Mouse (Mus musculus): ENCODE measurements around the gene Hrh2.

The Hrh2 gene

GRCm38 (mm10) chr13:54250346-54250745 lies 58.4 kb downstream of the Hrh2 start:
- H3K4me3 ChIP-seq (replicated peaks; ENCODE audit: low read length) = no peak overlapping the region
- peaks cover 24% of the 10 kb centered on the region for H3K27me3 ChIP-seq (ENCODE audit: insufficient read depth, low read length)
- no peaks in the 10 kb centered on the region for H3K36me3 ChIP-seq (ENCODE audit: insufficient read depth, low read length)
- no peak for TF ChIP-seq NANOG (IDR thresholded peaks at IDR 0.05; ENCODE audit: borderline replicate concordance, low read length)
- no peak for TF ChIP-seq POU5F1 (IDR thresholded peaks at IDR 0.05; ENCODE audit: borderline replicate concordance, low read length)
- no peak for TF ChIP-seq CTCF (conservative IDR thresholded peaks at IDR 0.05; ENCODE audit: low read length)
- no peaks in the 10 kb centered on the region for H3K9me3 ChIP-seq (ENCODE audit: low read length)
- H3K4me1 ChIP-seq (replicated peaks; ENCODE audit: low read depth, low read length) = peaks cover 9% of the 10 kb centered on the region

GRCm38 (mm10) chr13:54251541-54252225 lies 59.8 kb downstream of the Hrh2 start:
- TF ChIP-seq POU5F1 (IDR thresholded peaks at IDR 0.05; ENCODE audit: borderline replicate concordance, low read length) = no peak
- Histone ChIP-seq H3K36me3 (ENCODE audit: insufficient read depth, low read length) (no peaks in the 10 kb centered on the region), H3K9me3 (ENCODE audit: low read length) (no peaks in the 10 kb centered on the region), H3K4me3 (replicated peaks; ENCODE audit: low read length) (no peak overlapping the region), H3K4me1 (replicated peaks; ENCODE audit: low read depth, low read length) (peaks cover 16% of the 10 kb centered on the region), H3K27me3 (ENCODE audit: insufficient read depth, low read length) (peaks cover 20% of the 10 kb centered on the region)

GRCm38 (mm10) chr13:54257580-54258223 lies 65.8 kb downstream of the Hrh2 start:
- Histone ChIP-seq H3K4me3 (replicated peaks; ENCODE audit: low read length) (0 out of 2 replicates have a peak overlapping the region, but pooled peaks have one; percentile 4), H3K4me1 (replicated peaks; ENCODE audit: low read depth, low read length) (peaks cover 51% of the 10 kb centered on the region), H3K27me3 (ENCODE audit: insufficient read depth, low read length) (peaks cover 7% of the 10 kb centered on the region; the same call in 1 of the 2 replicates), H3K9me3 (ENCODE audit: low read length) (no peaks in the 10 kb centered on the region), H3K36me3 (ENCODE audit: insufficient read depth, low read length) (no peaks in the 10 kb centered on the region)
- TF ChIP-seq CTCF (conservative IDR thresholded peaks at IDR 0.05; ENCODE audit: low read length) (no peak), POU5F1 (IDR thresholded peaks at IDR 0.05; ENCODE audit: borderline replicate concordance, low read length) (no peak), NANOG (IDR thresholded peaks at IDR 0.05; ENCODE audit: borderline replicate concordance, low read length) (no peak)

- H3K36me3 ChIP-seq (ENCODE audit: insufficient read depth, low read length) = no peaks in the 10 kb centered on the region
- peaks cover 51% of the 10 kb centered on the region for H3K4me1 ChIP-seq (replicated peaks; ENCODE audit: low read depth, low read length)
- H3K4me3 ChIP-seq (replicated peaks; ENCODE audit: low read length) = 0 out of 2 replicates have a peak overlapping the region, but pooled peaks have one; percentile 4
- H3K9me3 ChIP-seq (ENCODE audit: low read length) = no peaks in the 10 kb centered on the region
- TF ChIP-seq CTCF (conservative IDR thresholded peaks at IDR 0.05; ENCODE audit: low read length) (no peak), NANOG (IDR thresholded peaks at IDR 0.05; ENCODE audit: borderline replicate concordance, low read length) (no peak), POU5F1 (IDR thresholded peaks at IDR 0.05; ENCODE audit: borderline replicate concordance, low read length) (no peak)
- peaks cover 7% of the 10 kb centered on the region; the same call in 1 of the 2 replicates for H3K27me3 ChIP-seq (ENCODE audit: insufficient read depth, low read length)
Observed at GRCm38 (mm10) chr13:54258231-54258743, 66.4 kb downstream of the Hrh2 start.

- Histone ChIP-seq H3K27me3 (ENCODE audit: insufficient read depth, low read length) (peaks cover 2% of the 10 kb centered on the region; the same call in 1 of the 2 replicates), H3K4me1 (replicated peaks; ENCODE audit: low read depth, low read length) (peaks cover 49% of the 10 kb centered on the region), H3K9me3 (ENCODE audit: low read length) (no peaks in the 10 kb centered on the region), H3K4me3 (replicated peaks; ENCODE audit: low read length) (no peak overlapping the region), H3K36me3 (ENCODE audit: insufficient read depth, low read length) (no peaks in the 10 kb centered on the region)
- TF ChIP-seq CTCF (conservative IDR thresholded peaks at IDR 0.05; ENCODE audit: low read length) (no peak), NANOG (IDR thresholded peaks at IDR 0.05; ENCODE audit: borderline replicate concordance, low read length) (no peak), POU5F1 (IDR thresholded peaks at IDR 0.05; ENCODE audit: borderline replicate concordance, low read length) (no peak)
Observed at GRCm38 (mm10) chr13:54260318-54260717, 68.4 kb downstream of the Hrh2 start.

GRCm38 (mm10) chr13:54262741-54263510 lies 71.0 kb downstream of the Hrh2 start:
- no peaks in the 10 kb centered on the region for H3K9me3 ChIP-seq (ENCODE audit: low read length)
- H3K36me3 ChIP-seq (ENCODE audit: insufficient read depth, low read length) = no peaks in the 10 kb centered on the region
- H3K4me3 ChIP-seq (replicated peaks; ENCODE audit: low read length) = no peak overlapping the region
- peaks cover 24% of the 10 kb centered on the region for H3K27me3 ChIP-seq (ENCODE audit: insufficient read depth, low read length)
- H3K4me1 ChIP-seq (replicated peaks; ENCODE audit: low read depth, low read length) = peaks cover 31% of the 10 kb centered on the region
- TF ChIP-seq CTCF (conservative IDR thresholded peaks at IDR 0.05; ENCODE audit: low read length) (no peak), POU5F1 (IDR thresholded peaks at IDR 0.05; ENCODE audit: borderline replicate concordance, low read length) (no peak), NANOG (IDR thresholded peaks at IDR 0.05; ENCODE audit: borderline replicate concordance, low read length) (no peak)

GRCm38 (mm10) chr13:54263641-54264040 lies 71.7 kb downstream of the Hrh2 start:
- no peak overlapping the region for H3K4me3 ChIP-seq (replicated peaks; ENCODE audit: low read length)
- H3K27me3 ChIP-seq (ENCODE audit: insufficient read depth, low read length) = peaks cover 27% of the 10 kb centered on the region
- H3K36me3 ChIP-seq (ENCODE audit: insufficient read depth, low read length) = no peaks in the 10 kb centered on the region
- H3K9me3 ChIP-seq (ENCODE audit: low read length) = no peaks in the 10 kb centered on the region
- TF ChIP-seq POU5F1 (IDR thresholded peaks at IDR 0.05; ENCODE audit: borderline replicate concordance, low read length) (no peak), NANOG (IDR thresholded peaks at IDR 0.05; ENCODE audit: borderline replicate concordance, low read length) (no peak), CTCF (conservative IDR thresholded peaks at IDR 0.05; ENCODE audit: low read length) (no peak)
- H3K4me1 ChIP-seq (replicated peaks; ENCODE audit: low read depth, low read length) = peaks cover 24% of the 10 kb centered on the region

GRCm38 (mm10) chr13:54266472-54266871 lies 74.5 kb downstream of the Hrh2 start:
- peaks cover 38% of the 10 kb centered on the region for H3K27me3 ChIP-seq (ENCODE audit: insufficient read depth, low read length)

More at GRCm38 (mm10) chr13:54266472-54266871, 74.5 kb downstream of the Hrh2 start:
- Histone ChIP-seq H3K4me3 (replicated peaks; ENCODE audit: low read length) (no peak overlapping the region), H3K36me3 (ENCODE audit: insufficient read depth, low read length) (no peaks in the 10 kb centered on the region), H3K4me1 (replicated peaks; ENCODE audit: low read depth, low read length) (peaks cover 9% of the 10 kb centered on the region), H3K9me3 (ENCODE audit: low read length) (no peaks in the 10 kb centered on the region)
- TF ChIP-seq POU5F1 (IDR thresholded peaks at IDR 0.05; ENCODE audit: borderline replicate concordance, low read length) (no peak), NANOG (IDR thresholded peaks at IDR 0.05; ENCODE audit: borderline replicate concordance, low read length) (no peak), CTCF (conservative IDR thresholded peaks at IDR 0.05; ENCODE audit: low read length) (no peak)
